Mouse (Mus musculus): ENCODE results near the gene Tnpo2. TPM values are rescaled to one million over a fixed set of nuclear protein-coding genes. Genes with fewer than 3 reads are reported as not detected.

Tnpo2 gene
- total RNA-seq, 2 experiments from 2014 or later = 24.1 to 31.2 TPM

GRCm38 (mm10) chr8:85027516-85027855, 9.2 kb upstream of the Tnpo2 start:
- no peak for DNase-seq

GRCm38 (mm10) chr8:85027922-85028321, 8.8 kb upstream of the Tnpo2 start:
- DNase-seq = no peak

GRCm38 (mm10) chr8:85029271-85029670, 7.4 kb upstream of the Tnpo2 start:
- peak; percentile 10 to 21 for DNase-seq

- DNase-seq = peak; percentile 27 to 44
Measured at GRCm38 (mm10) chr8:85032622-85033311, 3.9 kb upstream of the Tnpo2 start.

GRCm38 (mm10) chr8:85033867-85034266, 2.8 kb upstream of the Tnpo2 start:
- no peak for DNase-seq

GRCm38 (mm10) chr8:85034764-85035163, 2.0 kb upstream of the Tnpo2 start:
- peak; percentile 76 to 78 for DNase-seq

GRCm38 (mm10) chr8:85035165-85035727, 1.5 kb upstream of the Tnpo2 start:
- peak in 1 of 2 experiments; percentile 26 for DNase-seq

GRCm38 (mm10) chr8:85035728-85036310, 896 bp upstream of the Tnpo2 start:
- peak in 1 of 2 experiments; percentile 57 for DNase-seq

- no peak for DNase-seq
Measured at GRCm38 (mm10) chr8:85036381-85036717, 366 bp upstream of the Tnpo2 start.

- no peak for DNase-seq
Measured at GRCm38 (mm10) chr8:85037366-85037680, 608 bp downstream of the Tnpo2 start.

GRCm38 (mm10) chr8:85037681-85038531, 1.2 kb downstream of the Tnpo2 start:
- DNase-seq = peak; percentile 50 to 64

- no peak for DNase-seq
Measured at GRCm38 (mm10) chr8:85043619-85044018, 6.9 kb downstream of the Tnpo2 start.

- DNase-seq = no peak
Measured at GRCm38 (mm10) chr8:85057367-85057766, 20.7 kb downstream of the Tnpo2 start.

GRCm38 (mm10) chr8:85059879-85060616, 23.3 kb downstream of the Tnpo2 start, which contains the start of gene Fbxw9:
Gene Fbxw9 (plus strand): TSS chr8:85060055.
- peak; percentile 91 to 95 for DNase-seq

GRCm38 (mm10) chr8:85062603-85063002, 25.9 kb downstream of the Tnpo2 start:
- no peak for DNase-seq

GRCm38 (mm10) chr8:85065213-85065612, 28.5 kb downstream of the Tnpo2 start:
- DNase-seq = no peak

- no peak for DNase-seq
Measured at GRCm38 (mm10) chr8:85067155-85067554, 30.4 kb downstream of the Tnpo2 start.

- no peak for DNase-seq
Measured at GRCm38 (mm10) chr8:85067982-85068381, 31.3 kb downstream of the Tnpo2 start, which contains the start of gene Gm5741. Gene Gm5741 (minus strand): TSS chr8:85067982.

- no peak for DNase-seq
Measured at GRCm38 (mm10) chr8:85071041-85071440, 34.3 kb downstream of the Tnpo2 start.

- DNase-seq = peak; percentile 94
Measured at GRCm38 (mm10) chr8:85071514-85072281, 35.0 kb downstream of the Tnpo2 start, which contains the start of gene Dhps. Gene Dhps (plus strand): TSS chr8:85071757.

GRCm38 (mm10) chr8:85072364-85072929, 35.7 kb downstream of the Tnpo2 start:
- DNase-seq = no peak
